Mouse (Mus musculus) CH12.LX (cell line): Measurements from ENCODE around the gene Sik3.

ENCODE experiments used
- CHD1 ChIP-seq: IDR thresholded peaks from 2 replicates; pipeline ENCODE4 v1.6.1; 2012; ENCODE audit warnings: low read depth, low read length, improper control_type of control experiment, inconsistent platforms
- CTCF ChIP-seq, 2 experiments: IDR thresholded peaks in 1 of 2; conservative IDR thresholded peaks in 1 of 2; 2 replicates each; pipeline ENCODE4 v1.5.1; 2011 to 2012; ENCODE audit warnings: low read depth in 2 of 2, low read length in 2 of 2, improper control_type of control experiment in 1 of 2, inconsistent platforms in 1 of 2, mild to moderate bottlenecking in 1 of 2, moderate library complexity in 1 of 2
- E2F4 ChIP-seq: IDR thresholded peaks from 2 replicates; pipeline ENCODE4 v1.6.1; 2011; ENCODE audit warnings: low read depth, low read length, improper control_type of control experiment; ENCODE audit not compliant: insufficient replicate concordance
- EP300 ChIP-seq: IDR thresholded peaks from 2 replicates; pipeline ENCODE4 v1.6.1; 2011; ENCODE audit warnings: low read length, improper control_type of control experiment
- JUN ChIP-seq: IDR thresholded peaks from 2 replicates; pipeline ENCODE4 v1.6.1; 2011; ENCODE audit warnings: low read depth, mild to moderate bottlenecking, low read length, improper control_type of control experiment, moderate library complexity; ENCODE audit not compliant: insufficient read depth
- MAFK ChIP-seq: IDR thresholded peaks from 2 replicates; pipeline ENCODE4 v1.6.1; 2011; ENCODE audit warnings: low read length, improper control_type of control experiment; ENCODE audit not compliant: insufficient replicate concordance
- MYC ChIP-seq: IDR thresholded peaks from 2 replicates; pipeline ENCODE4 v1.6.1; 2011; ENCODE audit warnings: low read depth, mild to moderate bottlenecking, improper control_type of control experiment, low read length
- POLR2A ChIP-seq: IDR thresholded peaks from 2 replicates; pipeline ENCODE4 v1.6.1; 2011; ENCODE audit warnings: low read depth, mild to moderate bottlenecking, improper control_type of control experiment, low read length
- POLR2AphosphoS2 ChIP-seq: IDR thresholded peaks from 2 replicates; pipeline ENCODE4 v1.6.1; 2011; ENCODE audit warnings: low read depth, low read length, improper control_type of control experiment
- RCOR1 ChIP-seq: conservative IDR thresholded peaks from 2 replicates; pipeline ENCODE4 v1.6.1; 2012; ENCODE audit warnings: low read depth, mild to moderate bottlenecking, inconsistent platforms, low read length, improper control_type of control experiment
- USF1 ChIP-seq: IDR thresholded peaks from 2 replicates; pipeline ENCODE4 v1.6.1; 2014; ENCODE audit warnings: low read depth, mild to moderate bottlenecking, inconsistent platforms, low read length, improper control_type of control experiment

GRCm38 (mm10) chr9:46058065-46058464, 45.4 kb downstream of the Sik3 start:
- no peak for TF ChIP-seq CTCF (conservative IDR thresholded peaks at IDR 0.05 in 1 of 2, IDR thresholded peaks at IDR 0.05 in 1 of 2; ENCODE audit: low read depth in 2 of 2, low read length in 2 of 2)
- no peak for TF ChIP-seq USF1
- no peak for TF ChIP-seq POLR2A
- TF ChIP-seq RCOR1 = no peak
- TF ChIP-seq EP300 = no peak
- TF ChIP-seq CHD1 = no peak
- no peak for TF ChIP-seq POLR2AphosphoS2
- no peak for TF ChIP-seq MAFK
- no peak for TF ChIP-seq MYC
- no peak for TF ChIP-seq E2F4
- TF ChIP-seq JUN = no peak
